Mouse (Mus musculus) mouse embryonic stem cell (cell line): Measurements from ENCODE around the gene Tufm.

ENCODE experiments used
- in situ Hi-C, 2 experiments: fragments of 300-500 bp; cut with MboI; formaldehyde crosslinking; loops; 1 replicate in 1 of 2; 3 replicates in 1 of 2; pipeline ENCODE4 v1.14.3; 2019 to 2020; ENCODE audit warnings: low sequenced_read_pairs in 2 of 2, low pct_unique_long_range_greater_than_20kb in 1 of 2, mixed read lengths in 1 of 2; ENCODE audit not compliant: unreplicated experiment in 1 of 2

The Tufm gene

GRCm38 (mm10) chr7:126487052-126487483 is at the start of gene Tufm:
Tufm (plus strand) TSS chr7:126487361.
- in situ Hi-C loops = no loop called here

- in situ Hi-C loops = no loop called here
Measured at GRCm38 (mm10) chr7:126440134-126440533, 47.0 kb upstream of the Tufm start.

- in situ Hi-C loops = no loop called here
Measured at GRCm38 (mm10) chr7:126443997-126444396, 43.2 kb upstream of the Tufm start.

- in situ Hi-C loops = no loop called here
Measured at GRCm38 (mm10) chr7:126444536-126444935, 42.6 kb upstream of the Tufm start.

DNA sequence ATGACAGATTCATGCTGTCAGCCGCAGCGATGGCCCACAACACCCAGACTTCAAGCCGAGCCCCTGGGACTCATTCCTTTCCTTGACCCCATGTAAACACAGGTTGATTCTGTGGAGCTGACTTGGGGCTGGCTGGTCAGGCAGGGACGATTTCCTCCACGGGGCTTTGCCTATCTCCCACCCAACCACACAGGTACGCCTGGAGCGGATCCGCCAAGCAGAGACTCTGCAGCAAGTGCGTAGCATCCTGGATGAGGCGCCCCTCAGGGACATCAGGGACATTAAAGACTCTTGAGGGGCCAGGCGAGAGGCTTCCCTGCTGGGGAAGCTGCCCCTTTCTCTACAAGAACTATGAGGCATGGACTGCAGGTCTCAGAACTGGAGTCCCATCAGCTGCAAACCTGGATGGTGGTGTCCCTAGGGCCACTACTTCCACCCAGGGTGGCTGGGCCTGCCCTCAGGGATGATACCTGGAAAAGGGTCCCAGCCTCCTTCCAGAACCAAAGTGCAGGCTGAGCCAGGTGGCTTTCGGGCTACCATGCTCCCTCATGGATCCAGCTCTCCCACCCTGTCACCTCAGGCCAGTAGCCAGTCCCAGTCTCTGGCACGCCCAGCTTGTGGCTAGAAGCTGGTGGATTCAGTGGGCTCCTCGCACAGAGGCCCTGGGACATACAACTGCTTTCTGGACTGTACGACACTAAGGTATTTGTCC is 41.9 kb upstream of the Tufm start:
- in situ Hi-C loops = no loop called here

DNA sequence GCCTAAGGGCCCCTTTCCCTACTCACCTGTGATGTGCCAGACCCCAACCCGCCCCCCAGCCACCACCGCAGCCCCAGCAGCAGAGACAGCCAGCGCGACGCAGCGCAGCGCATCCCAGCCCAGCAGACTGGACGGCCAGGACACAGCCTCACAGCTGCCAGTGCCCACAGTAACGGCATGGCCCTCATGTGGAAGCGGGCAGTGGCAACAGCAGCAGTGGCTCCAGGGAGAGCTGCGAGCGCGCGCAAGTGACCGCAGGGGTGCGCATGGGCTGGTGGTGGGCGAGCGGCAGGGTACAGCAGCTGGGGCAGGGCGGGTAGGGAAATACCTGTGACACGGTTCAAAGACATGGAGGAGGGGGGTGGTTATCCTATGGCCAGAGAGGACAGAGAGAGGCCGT is 40.9 kb upstream of the Tufm start:
- in situ Hi-C loops = no loop called here

GRCm38 (mm10) chr7:126448481-126448880 is 38.7 kb upstream of the Tufm start:
- in situ Hi-C loops = no loop called here

- in situ Hi-C loops = no loop called here
Measured at GRCm38 (mm10) chr7:126449991-126450390, 37.2 kb upstream of the Tufm start.

DNA sequence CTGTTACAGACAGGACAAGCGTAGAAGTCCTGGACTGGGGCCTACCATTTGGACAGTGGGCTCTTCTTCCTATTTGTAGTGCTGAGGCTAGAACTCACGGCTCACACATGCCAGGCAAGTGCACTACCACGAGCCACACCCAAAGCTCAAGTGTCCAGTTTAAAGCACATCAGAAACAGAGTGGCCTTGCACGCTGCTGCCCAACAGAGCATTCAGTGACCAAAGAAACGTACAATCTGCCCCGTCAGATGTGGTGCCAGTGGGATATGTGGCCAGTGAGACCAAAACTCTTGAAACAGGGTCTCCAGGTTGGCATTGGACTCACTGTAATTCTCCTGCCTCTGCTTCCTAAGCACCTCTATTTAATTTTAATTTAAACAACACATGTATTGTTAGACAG is 36.5 kb upstream of the Tufm start:
- in situ Hi-C loops = no loop called here

DNA sequence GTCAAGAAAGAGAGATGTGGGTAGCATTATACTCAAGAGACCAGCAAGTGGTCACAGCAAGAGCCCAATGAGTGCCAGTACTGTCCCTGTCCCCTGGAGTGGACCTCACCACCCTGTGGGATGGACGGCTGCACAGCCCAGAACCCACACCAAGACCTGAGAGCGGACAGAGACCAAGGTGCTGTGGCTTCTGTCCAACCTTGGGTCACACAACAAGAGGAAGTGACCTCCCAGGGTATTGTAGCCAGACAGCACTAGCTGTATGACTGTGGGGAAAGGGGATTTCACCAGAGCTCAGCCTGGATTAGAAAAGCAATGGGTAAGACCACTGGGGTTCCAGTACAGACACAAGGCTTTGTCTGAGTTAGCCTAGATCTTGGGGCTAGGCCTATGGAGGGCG is 34.9 kb upstream of the Tufm start:
- in situ Hi-C loops = no loop called here

- in situ Hi-C loops = no loop called here
Measured at GRCm38 (mm10) chr7:126453861-126454260, 33.3 kb upstream of the Tufm start.

GRCm38 (mm10) chr7:126455242-126455641 is 31.9 kb upstream of the Tufm start:
- in situ Hi-C loops = no loop called here

DNA sequence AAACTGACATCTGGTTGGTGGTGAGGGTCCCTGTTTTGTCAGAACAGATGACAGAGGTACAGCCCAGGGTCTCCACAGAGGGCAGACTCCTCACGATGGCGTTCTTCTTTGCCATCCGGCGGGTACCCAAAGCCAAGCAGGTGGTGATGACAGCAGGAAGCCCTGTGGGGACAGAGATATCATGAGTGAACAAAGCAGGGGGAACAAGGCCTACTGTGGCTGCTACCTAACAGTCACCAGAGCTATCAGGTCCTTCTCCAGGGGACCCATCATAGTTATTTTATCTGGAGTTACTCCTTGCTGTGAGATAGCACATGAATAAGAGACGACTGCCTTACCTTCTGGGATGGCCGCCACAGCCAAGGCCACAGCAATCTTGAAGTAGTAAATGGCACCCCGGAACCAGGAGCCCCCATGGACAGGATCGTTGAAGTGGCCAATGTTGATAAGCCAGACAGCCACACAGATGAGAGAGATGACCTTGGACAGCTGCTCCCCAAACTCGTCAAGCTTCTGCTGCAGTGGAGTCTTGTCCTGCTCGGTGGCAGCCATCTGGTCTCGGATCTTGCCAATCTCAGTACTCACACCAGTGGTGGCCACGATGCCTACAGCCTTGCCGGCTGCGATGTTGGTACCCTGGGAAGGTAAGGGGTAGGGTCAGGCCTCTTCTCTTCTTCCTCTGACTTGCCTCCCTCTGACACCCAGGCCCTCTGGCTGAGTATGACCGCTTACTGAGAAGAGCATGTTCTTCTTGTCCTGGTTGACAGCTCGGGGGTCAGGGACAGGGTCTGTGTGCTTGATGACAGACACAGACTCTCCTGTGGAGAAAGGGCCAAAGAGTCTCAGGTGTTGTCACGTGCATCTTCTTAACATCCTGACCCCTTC is 30.5 kb upstream of the Tufm start:
- in situ Hi-C loops = no loop called here

DNA sequence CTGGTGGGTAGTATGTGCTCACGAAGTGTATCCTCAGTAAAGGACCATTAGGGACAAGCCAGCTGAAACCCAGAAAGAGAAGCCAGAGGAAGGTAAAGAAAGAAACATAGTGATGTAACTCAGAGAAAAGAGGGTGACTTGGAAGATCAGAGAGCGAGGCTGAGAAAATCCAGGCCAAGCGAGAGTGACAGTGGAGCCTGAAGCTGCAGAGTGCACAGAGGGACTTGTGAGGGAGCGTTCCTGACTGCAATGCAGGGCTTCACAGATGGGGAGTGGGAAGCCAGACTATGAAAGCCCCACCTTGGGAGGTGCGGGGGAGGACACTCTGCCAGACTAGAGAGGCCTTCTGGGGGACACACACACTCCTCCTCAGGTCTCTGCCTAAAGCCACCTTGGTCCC is 28.9 kb upstream of the Tufm start:
- in situ Hi-C loops = no loop called here

DNA sequence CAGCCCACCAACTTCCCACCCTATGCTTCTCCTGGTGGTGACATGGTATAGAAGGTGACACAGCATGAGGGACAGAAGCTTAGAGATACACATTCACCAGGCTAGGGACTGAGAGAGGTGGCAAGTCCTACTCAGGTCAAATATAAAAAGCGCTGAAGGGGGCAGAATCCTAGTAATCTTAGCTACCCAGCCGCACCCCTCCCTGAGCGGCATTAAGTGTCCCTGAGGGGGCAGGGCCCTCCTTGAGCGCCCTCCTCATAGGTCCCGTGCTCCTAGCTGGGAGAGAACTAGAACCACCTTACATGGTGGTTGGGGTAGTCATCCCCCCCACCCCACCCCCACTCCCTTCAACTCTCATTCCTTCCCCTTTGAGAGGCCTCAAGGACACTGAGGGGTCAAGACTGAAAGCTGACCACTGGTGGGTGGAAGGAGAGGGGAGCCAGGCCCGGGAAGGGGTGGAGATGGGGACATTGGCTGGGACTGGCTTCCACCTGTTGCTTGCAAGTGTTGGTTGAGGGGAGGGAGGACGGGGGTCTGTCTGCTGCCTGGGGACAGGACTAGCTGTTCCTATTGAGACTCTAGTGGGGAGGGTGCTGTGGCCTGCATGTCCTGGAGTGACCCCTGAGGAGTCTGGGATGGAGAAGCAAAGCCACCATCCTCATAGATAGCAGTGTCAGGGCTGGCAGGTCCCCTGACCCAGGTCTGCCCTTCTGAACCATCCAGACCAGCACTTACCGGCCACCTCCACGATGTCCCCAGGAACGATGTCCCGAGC is 28.1 kb upstream of the Tufm start:
- in situ Hi-C loops = no loop called here

DNA sequence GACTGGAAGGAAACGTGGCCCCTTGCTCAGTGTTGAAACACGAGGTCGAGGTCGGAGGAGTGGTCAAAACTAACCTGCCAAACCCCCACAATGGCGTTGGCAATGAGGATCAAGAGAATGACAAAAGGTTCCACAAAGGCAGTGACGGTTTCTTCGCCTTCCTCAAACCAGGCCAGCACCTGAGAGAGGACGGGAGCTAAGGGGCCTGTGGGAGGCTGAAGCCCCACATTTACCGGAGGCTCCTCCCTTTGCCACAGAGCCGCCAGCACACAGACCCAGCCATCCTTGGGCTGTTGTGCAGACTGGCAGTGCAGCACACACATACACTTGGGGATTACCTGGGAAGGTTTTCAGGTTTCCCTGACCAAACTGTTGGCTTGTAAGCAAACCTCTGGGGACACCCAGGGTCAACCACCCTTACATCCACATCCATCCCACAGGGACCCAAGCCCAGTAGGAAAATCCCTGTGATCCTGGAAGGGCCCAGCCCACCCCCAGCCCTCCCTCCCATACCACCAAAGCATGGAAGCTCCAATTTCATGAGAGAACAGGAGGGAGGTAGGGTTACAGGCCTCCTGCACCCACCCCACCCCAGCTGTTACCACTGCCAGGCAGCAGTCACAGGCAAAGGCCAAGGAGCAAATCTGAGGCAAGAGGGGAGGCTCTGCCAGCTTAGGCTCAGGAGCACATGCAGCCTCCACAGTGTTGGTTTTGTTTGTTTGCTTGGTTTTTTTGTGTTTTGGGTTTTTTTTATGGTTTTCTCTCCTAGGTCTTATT is 26.4 kb upstream of the Tufm start:
- in situ Hi-C loops = no loop called here

GRCm38 (mm10) chr7:126461626-126462025 is 25.5 kb upstream of the Tufm start:
- in situ Hi-C loops = no loop called here

GRCm38 (mm10) chr7:126463004-126463403 is 24.2 kb upstream of the Tufm start, which contains the start of gene Atp2a1:
Atp2a1 (minus strand) TSS chr7:126463108.
- in situ Hi-C loops = no loop called here
